Mouse (Mus musculus) layer of hippocampus, adult 2 months (tissue): Measurements from ENCODE around the gene Mad2l2. TPM values are rescaled to one million over a fixed set of nuclear protein-coding genes. Genes with fewer than 3 reads are reported as not detected.

Experiments
- DNase-seq, 2 experiments: peaks; one replicate each; pipeline ENCODE4 v3.0.0; 2022; ENCODE audit warnings: low spot score in 2 of 2
- H3K27ac ChIP-seq: fragments of 200-600 bp; 2 replicates; pipeline ENCODE4 v1.8.1; 2022
- H3K4me3 ChIP-seq: fragments of 200-600 bp; 2 replicates; pipeline ENCODE4 v1.8.1; 2022; ENCODE audit warnings: mild to moderate bottlenecking
- CTCF ChIP-seq: fragments of 200-600 bp; conservative IDR thresholded peaks from 2 replicates; pipeline ENCODE4 v1.8.1; 2022; ENCODE audit warnings: antibody characterized with exemption, mild to moderate bottlenecking, moderate library complexity
- long read RNA-seq, 2 experiments: library from polyadenylated mRNA; stranded (forward); transcript quantifications; one replicate each; pipeline ENCODE4 v2.0.0; 2021; ENCODE audit warnings: borderline mapping rate in 2 of 2
- total RNA-seq, 2 experiments: library from RNA; stranded (reverse); gene quantifications; 2 replicates each; pipeline ENCODE4 v1.2.3; 2021

The Mad2l2 gene
- 10 to 100 TPM; 13.8 to 14.5 TPM for total RNA-seq
- long read RNA-seq, experiment 1, transcript Mad2l2-201 (8 exons, 1,535 nt), result major isoform, 8 of 12 reads
- long read RNA-seq, experiment 1, partial matches to known transcripts, result 0 of 12 reads
- long read RNA-seq, experiment 1, other reads (novel, unspliced or antisense), result 3 of 12 reads
- long read RNA-seq, experiment 2, transcript Mad2l2-201 (8 exons, 1,535 nt), result major isoform, 14 of 18 reads
- long read RNA-seq, experiment 2, partial matches to known transcripts, result 0 of 18 reads
- long read RNA-seq, experiment 2, other reads (novel, unspliced or antisense), result 2 of 18 reads

GRCm38 (mm10) chr4:148130133-148130532 lies at the start of gene Mad2l2:
Mad2l2 (plus strand) TSS chr4:148130384.
- no peak within 1 kb of the TSS for H3K27ac ChIP-seq
- H3K4me3 ChIP-seq, result peak within 1 kb of the TSS; percentile 59
- no peak for DNase-seq
- TF ChIP-seq CTCF, result no peak

- DNase-seq, result no peak
- H3K4me3 ChIP-seq, result no peak overlapping the region
- H3K27ac ChIP-seq, result no peak overlapping the region
- TF ChIP-seq CTCF, result no peak
Observed at GRCm38 (mm10) chr4:148080597-148080973, 49.6 kb upstream of the Mad2l2 start.

GRCm38 (mm10) chr4:148081201-148081600 lies 49.0 kb upstream of the Mad2l2 start:
- Histone ChIP-seq H3K4me3 (no peak overlapping the region), H3K27ac (no peak overlapping the region)
- TF ChIP-seq CTCF, result no peak
- no peak for DNase-seq

- DNase-seq, result peak; percentile 40 to 60
- peak; percentile 87 for TF ChIP-seq CTCF
Observed at GRCm38 (mm10) chr4:148082257-148083044, 47.7 kb upstream of the Mad2l2 start.

GRCm38 (mm10) chr4:148083176-148083899 lies 46.8 kb upstream of the Mad2l2 start:
- Histone ChIP-seq H3K27ac (no peak overlapping the region), H3K4me3 (no peak overlapping the region)
- DNase-seq, result no peak
- TF ChIP-seq CTCF, result no peak

More at GRCm38 (mm10) chr4:148082257-148083044, 47.7 kb upstream of the Mad2l2 start:
- Histone ChIP-seq H3K4me3 (no peak overlapping the region), H3K27ac (no peak overlapping the region)

GRCm38 (mm10) chr4:148084261-148084714 lies 45.9 kb upstream of the Mad2l2 start:
- DNase-seq, result no peak
- no peak overlapping the region for H3K27ac ChIP-seq
- TF ChIP-seq CTCF, result no peak

GRCm38 (mm10) chr4:148085131-148085906 lies 44.9 kb upstream of the Mad2l2 start:
- H3K27ac ChIP-seq, result no peak overlapping the region
- DNase-seq, result no peak
- no peak for TF ChIP-seq CTCF
- no peak overlapping the region for H3K4me3 ChIP-seq

More at GRCm38 (mm10) chr4:148084261-148084714, 45.9 kb upstream of the Mad2l2 start:
- H3K4me3 ChIP-seq, result no peak overlapping the region

GRCm38 (mm10) chr4:148085907-148086305 lies 44.3 kb upstream of the Mad2l2 start:
- no peak for TF ChIP-seq CTCF
- Histone ChIP-seq H3K4me3 (no peak overlapping the region), H3K27ac (no peak overlapping the region)
- DNase-seq, result no peak

GRCm38 (mm10) chr4:148087091-148087906 lies 42.9 kb upstream of the Mad2l2 start:
- no peak for TF ChIP-seq CTCF
- H3K27ac ChIP-seq, result peak overlapping the region; percentile 85

GRCm38 (mm10) chr4:148087907-148088527 lies 42.2 kb upstream of the Mad2l2 start, which contains the start of gene Agtrap:
Agtrap (minus strand) TSS chr4:148088031.
- peak; percentile 93 to 94 for DNase-seq
- Histone ChIP-seq H3K27ac (peak within 1 kb of the TSS; percentile 85), H3K4me3 (peak within 1 kb of the TSS; percentile 72)
- no peak for TF ChIP-seq CTCF

More at GRCm38 (mm10) chr4:148087091-148087906, 42.9 kb upstream of the Mad2l2 start:
- DNase-seq, result no peak
- peak overlapping the region; percentile 72 for H3K4me3 ChIP-seq

- H3K27ac ChIP-seq, result peak overlapping the region; percentile 85
- no peak overlapping the region for H3K4me3 ChIP-seq
- no peak for DNase-seq
- no peak for TF ChIP-seq CTCF
Observed at GRCm38 (mm10) chr4:148089166-148089565, 41.0 kb upstream of the Mad2l2 start.
